Mouse (Mus musculus) left cerebral cortex, adult 2 months (tissue): ENCODE results near the gene Tpm3. TPM values are rescaled to one million over a fixed set of nuclear protein-coding genes. Genes with fewer than 3 reads are reported as not detected.

Source experiments
- DNase-seq, 2 experiments: peaks; one replicate each; pipeline ENCODE4 v3.0.0; 2021 to 2022; ENCODE audit warnings: low spot score in 2 of 2, mixed read lengths in 1 of 2; ENCODE audit errors: extremely low spot score in 1 of 2
- H3K27ac ChIP-seq: fragments of 200-600 bp; 2 replicates; pipeline ENCODE4 v1.8.1; 2022
- H3K4me3 ChIP-seq: fragments of 200-600 bp; 2 replicates; pipeline ENCODE4 v1.8.1; 2022
- CTCF ChIP-seq: fragments of 200-600 bp; IDR thresholded peaks from 2 replicates; pipeline ENCODE4 v1.8.1; 2022; ENCODE audit warnings: antibody characterized with exemption, mild to moderate bottlenecking, moderate library complexity
- intact Hi-C: fragments of 180-260 bp; cut with DNase I; formaldehyde crosslinking; loops from one replicate; pipeline ENCODE4 v1.15.1; 2025
- long read RNA-seq, 2 experiments: library from polyadenylated mRNA; stranded (forward); transcript quantifications; one replicate each; pipeline ENCODE4 v2.0.0; 2021; ENCODE audit warnings: borderline mapping rate in 2 of 2
- total RNA-seq, 2 experiments: library from RNA; stranded (reverse); gene quantifications; 2 replicates each; pipeline ENCODE4 v1.2.3; 2021

Tpm3 gene
- 100 to 1,000 TPM; 182 to 193 TPM for total RNA-seq
- long read RNA-seq, experiment 1, transcript Tpm3-203 (8 exons, 1,090 nt): minor isoform, 9 of 292 reads
- long read RNA-seq, experiment 1, transcript Tpm3-201 (8 exons, 2,230 nt): major isoform, 28 of 292 reads
- long read RNA-seq, experiment 1, transcript Tpm3-202 (9 exons, 2,190 nt): minor isoform, 19 of 292 reads
- long read RNA-seq, experiment 1, partial matches to known transcripts: 4 of 292 reads
- long read RNA-seq, experiment 1, other reads (novel, unspliced or antisense): 232 of 292 reads
- long read RNA-seq, experiment 2, transcript Tpm3-202 (9 exons, 2,190 nt): minor isoform, 8 of 165 reads
- long read RNA-seq, experiment 2, transcript Tpm3-201 (8 exons, 2,230 nt): major isoform, 18 of 165 reads
- long read RNA-seq, experiment 2, partial matches to known transcripts: 2 of 165 reads
- long read RNA-seq, experiment 2, other reads (novel, unspliced or antisense): 133 of 165 reads

DNA sequence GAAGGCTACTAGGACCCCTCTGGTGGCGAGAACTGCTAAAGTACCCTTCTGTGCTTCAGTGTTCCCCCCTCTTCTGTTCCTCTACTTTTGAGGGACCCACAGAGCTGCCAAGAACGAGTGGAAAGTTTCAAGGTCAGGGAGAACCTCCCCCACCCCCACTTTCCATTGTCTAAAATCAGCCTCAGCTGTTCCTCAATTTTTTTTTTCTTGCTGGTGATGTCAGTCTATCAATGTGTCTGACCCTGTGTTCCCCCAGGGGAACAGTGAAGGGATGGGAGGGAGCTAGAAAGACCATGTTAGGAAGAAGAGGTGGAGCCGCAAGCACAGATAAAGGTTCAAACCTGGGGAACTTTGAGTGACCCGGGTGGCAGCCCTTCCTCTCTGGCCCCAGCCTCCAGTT lies at the start of gene Tpm3:
Gene Tpm3, plus strand, starts transcription at position 356 of the 400 bp plus-strand sequence.
- no peak for DNase-seq
- intact Hi-C loops: no loop called here
- H3K27ac ChIP-seq: no peak within 1 kb of the TSS
- TF ChIP-seq CTCF: no peak
- H3K4me3 ChIP-seq: no peak within 1 kb of the TSS

DNA sequence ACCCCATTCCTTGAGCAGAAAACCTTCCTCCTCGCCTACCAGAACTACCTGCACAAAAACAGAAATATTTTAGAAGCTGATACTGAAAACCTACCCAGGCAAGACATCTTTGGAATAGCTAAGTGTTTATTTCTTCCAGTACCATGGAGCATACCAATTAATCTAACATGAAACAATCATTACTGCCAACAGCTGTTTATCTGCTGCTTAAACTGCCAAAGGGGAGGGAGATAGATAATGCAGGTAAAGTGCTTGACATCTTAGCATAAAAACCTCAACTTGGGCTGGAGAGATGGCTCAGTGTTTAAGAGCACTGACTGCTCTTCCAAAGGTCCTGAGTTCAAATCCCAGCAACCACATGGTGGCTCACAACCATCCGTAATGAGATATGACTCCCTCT lies 37.8 kb upstream of the Tpm3 start:
- no peak for DNase-seq
- intact Hi-C loops: no loop called here
- no peak for TF ChIP-seq CTCF
- Histone ChIP-seq H3K4me3 (no peak overlapping the region), H3K27ac (no peak overlapping the region)

DNA sequence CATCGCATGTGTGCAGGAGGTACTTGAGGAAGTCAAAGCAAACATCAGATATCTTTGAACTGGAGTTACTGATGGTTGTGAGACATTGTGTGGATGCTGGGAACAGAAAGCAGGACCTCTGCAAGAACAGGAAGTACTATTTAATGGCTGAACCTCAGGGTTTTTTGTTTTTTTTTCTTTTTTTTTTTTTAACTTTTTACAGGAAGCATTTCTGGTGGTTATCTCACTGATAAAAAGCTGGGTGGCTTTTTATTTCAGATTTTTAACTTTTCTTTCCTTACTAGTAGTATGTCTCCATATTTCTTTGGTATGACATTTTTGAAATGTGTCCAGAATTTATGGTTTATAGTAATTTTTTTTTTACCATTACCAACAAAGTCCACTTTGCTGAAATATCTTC lies 36.2 kb upstream of the Tpm3 start:
- no peak overlapping the region for H3K27ac ChIP-seq
- TF ChIP-seq CTCF: no peak
- intact Hi-C loops: no loop called here
- H3K4me3 ChIP-seq: no peak overlapping the region
- no peak for DNase-seq

DNA sequence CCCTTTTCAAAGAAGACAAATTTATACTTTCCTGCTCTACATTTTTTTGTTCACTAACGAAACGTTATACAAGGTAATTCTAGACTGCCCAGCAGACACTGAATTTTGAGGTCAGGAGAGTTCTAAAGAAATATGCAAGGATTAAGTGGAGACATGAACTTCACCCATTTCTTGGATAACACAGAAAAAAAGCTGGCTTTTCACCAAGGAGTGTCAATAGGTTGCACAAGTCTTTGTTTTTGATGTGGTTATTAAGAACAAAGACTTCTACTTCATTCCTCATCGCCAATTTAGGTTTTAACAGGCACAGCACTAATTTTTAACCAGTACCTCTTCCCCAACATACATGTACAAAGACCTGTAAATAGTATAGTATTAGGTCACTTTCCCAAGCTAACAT lies 22.8 kb upstream of the Tpm3 start:
- TF ChIP-seq CTCF: no peak
- Histone ChIP-seq H3K4me3 (no peak overlapping the region), H3K27ac (no peak overlapping the region)
- intact Hi-C loops: loop anchor here (10.0 kb wide), 1 partner anchor 275 kb away; the partner anchor contains the start of gene Ube2q1
- no peak for DNase-seq

DNA sequence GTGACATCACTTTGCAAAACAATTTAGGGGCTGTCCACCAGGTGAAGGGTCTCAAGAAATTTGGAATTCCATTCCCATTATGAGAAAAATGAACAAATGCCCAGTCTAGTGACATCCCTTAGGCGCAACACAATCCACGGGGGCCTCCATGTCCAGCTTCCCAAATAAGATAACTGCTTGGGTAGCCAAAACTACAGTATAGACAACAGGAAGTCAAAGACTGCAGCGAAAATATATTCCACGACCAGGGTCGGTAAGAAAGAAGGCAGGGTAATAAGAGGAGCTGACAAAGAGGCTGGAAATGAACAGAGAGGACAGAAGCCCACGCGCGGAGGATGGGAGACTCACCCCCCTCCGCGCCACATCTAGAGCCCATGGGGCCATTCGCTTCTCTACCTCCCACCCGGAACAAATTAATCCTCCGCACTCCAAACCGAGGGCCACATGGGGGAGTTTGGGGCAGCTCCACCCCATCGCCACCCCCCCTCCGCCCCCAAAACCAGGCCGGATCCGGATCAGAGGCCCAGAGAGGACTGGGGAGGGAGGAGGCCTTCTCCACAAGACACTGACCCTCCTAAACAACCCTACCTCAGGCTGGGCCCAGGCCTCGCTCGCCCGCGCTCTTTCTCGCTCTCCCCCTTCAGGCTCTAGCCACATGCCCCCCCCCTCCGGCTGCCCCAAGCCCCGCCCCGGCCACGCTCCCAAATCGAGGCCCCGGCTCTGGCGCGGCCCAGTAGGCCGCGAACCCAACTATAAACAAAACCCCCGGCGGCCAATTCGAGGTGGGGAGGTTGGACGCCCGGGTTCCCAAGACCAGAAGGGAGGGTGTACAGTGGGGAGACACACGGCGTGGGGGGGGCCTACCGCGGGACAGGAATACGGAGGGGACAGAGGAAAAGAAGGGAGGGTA lies 20.8 kb upstream of the Tpm3 start, which contains the start of gene 4933434E20Rik:
Gene 4933434E20Rik, plus strand, starts transcription at position 196 of the 910 bp plus-strand sequence.
- peak within 1 kb of the TSS; percentile 81 for H3K4me3 ChIP-seq
- peak; percentile 44 to 54 for DNase-seq
- intact Hi-C loops: loop anchor here (2.0 to 10.0 kb wide), 3 partner anchors 25 to 277 kb away; partner anchors contain the start of gene Ube2q1
- no peak; the same call in none of the 2 replicates for TF ChIP-seq CTCF
- peak within 1 kb of the TSS; percentile 94 for H3K27ac ChIP-seq

DNA sequence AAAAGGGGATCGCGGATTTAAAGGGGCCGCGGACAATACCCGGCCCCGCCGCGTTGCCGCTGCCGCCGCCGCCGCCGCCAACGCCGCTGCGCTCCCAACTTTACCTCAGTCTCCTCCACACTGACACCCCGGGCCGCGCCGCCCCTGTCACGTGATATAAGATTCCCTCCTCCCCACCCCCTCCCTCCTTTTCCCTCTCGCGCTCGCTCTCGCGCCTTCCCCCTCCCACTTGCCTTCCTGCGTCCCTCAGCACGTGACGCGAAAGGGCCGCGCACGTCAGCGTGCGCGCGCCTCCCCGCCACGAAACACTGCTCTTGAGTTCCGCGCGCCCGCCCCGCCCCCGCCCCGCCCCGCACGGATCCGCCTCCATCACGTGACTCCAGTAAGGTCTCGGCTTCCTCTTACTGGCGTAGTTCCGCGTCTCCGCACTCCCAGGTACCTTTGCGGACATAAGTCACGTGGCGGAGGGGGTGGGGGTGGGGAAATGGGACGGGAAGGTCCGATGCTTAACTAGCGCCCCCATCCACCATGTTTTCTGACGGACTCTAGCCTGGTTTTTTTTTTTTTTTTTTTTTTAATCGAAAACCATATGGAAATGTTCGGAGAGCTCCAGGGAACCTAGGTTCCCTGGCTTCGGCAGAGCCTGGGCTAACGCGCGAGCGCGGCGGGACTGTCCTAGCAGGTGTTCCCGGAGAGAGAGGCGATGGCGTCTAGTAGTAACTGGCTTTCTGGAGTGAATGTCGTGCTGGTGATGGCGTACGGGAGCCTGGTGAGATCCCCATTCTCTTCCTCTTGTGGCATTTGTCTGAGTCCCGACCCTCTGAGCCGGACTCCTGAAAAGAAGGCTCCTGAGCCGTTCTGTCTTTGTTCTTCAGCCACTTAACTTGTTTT lies 19.9 kb upstream of the Tpm3 start, which contains the start of gene Ubap2l:
Gene Ubap2l, minus strand, starts transcription at position 278 of the 891 bp plus-strand sequence.
- TF ChIP-seq CTCF: no peak; the same call in 1 of the 2 replicates
- Histone ChIP-seq H3K4me3 (peak within 1 kb of the TSS; percentile 86), H3K27ac (peak within 1 kb of the TSS; percentile 94)
- peak; percentile 89 to 95 for DNase-seq
- intact Hi-C loops: loop anchor here (2.0 to 10.0 kb wide), 3 partner anchors 24 to 278 kb away; partner anchors contain the start of gene Ube2q1

DNA sequence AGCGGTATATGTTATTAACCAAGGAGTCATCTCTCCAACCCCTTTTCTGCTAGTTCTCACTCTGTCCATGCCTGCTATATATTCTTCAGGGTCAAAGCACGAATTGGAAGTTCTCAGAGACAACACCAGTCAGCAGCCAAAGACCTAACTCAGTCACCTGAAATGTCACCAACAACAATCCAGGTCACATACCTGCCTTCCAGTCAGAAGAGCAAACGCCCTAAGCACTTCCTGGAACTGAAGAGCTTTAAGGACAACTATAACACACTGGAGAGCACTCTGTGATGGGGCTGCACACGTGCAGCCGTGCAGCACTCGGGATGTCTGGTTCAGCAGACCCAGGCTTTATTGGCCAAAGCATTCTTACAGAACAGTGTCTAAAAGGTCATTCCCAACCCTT lies 10.9 kb upstream of the Tpm3 start:
- no peak for TF ChIP-seq CTCF
- H3K4me3 ChIP-seq: no peak overlapping the region
- H3K27ac ChIP-seq: no peak overlapping the region
- intact Hi-C loops: no loop called here
- no peak for DNase-seq

DNA sequence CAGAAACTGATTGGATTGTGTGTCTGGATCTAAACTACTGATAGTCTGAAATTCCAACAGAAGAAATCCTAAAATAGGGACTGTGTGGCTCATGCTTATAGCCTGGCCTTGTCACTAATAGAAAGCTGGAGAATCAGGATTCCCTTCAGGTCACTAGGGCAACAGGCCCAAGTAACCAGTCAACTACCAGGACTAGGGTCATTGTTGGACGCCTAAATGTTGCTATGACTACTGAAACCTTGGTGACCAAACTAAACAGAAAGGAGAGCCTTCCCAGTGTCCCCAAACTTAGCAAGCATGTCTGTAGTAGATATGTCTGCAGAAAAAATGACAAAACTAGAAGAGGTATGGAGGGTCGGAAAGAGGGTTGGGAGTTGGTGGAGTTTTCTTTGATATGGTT lies 9.9 kb upstream of the Tpm3 start:
- intact Hi-C loops: no loop called here
- Histone ChIP-seq H3K27ac (no peak overlapping the region), H3K4me3 (no peak overlapping the region)
- TF ChIP-seq CTCF: no peak
- no peak for DNase-seq

DNA sequence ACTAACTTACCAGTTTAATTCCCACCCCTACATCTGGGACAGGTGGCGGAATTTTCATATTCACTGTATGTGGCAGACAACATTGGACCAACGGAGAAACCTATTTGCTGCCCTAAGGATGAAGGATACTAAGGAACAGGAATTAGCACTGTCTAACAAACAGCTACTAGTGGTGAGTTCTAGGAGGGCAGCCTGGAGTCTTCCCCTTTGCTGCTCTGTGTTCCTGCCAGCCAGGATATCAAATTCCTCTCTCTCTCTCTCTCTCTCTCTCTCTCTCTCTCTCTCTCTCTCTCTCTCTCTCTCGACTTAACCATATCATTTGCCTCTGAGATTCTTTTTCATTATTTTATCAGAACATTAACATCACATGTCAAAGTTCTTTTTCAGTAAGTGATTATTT lies 8.1 kb upstream of the Tpm3 start:
- DNase-seq: no peak
- H3K27ac ChIP-seq: no peak overlapping the region
- no peak; the same call in 1 of the 2 replicates for TF ChIP-seq CTCF
- intact Hi-C loops: no loop called here
- H3K4me3 ChIP-seq: no peak overlapping the region

DNA sequence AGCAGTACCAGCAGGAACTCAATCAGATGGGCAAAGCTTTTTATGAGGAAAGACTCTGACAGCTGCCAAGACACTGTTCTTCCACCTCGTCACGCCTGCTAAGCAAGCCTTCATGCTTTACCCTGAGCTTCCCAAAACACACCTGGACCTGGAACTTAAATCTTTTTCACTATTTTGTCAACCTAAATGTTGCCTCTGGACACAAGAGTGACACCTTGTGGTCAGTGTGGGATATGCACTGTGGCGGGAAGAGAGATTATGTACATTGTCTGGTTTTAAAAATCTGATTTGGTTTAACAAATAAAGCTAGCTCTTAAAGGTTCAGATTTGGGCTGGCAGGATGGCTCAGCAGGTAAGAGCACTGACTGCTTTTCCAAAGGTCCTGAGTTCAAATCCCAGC lies 6.9 kb upstream of the Tpm3 start:
- DNase-seq: peak; percentile 36 to 61
- no peak overlapping the region for H3K4me3 ChIP-seq
- intact Hi-C loops: no loop called here
- H3K27ac ChIP-seq: no peak overlapping the region
- peak; percentile 89 for TF ChIP-seq CTCF

DNA sequence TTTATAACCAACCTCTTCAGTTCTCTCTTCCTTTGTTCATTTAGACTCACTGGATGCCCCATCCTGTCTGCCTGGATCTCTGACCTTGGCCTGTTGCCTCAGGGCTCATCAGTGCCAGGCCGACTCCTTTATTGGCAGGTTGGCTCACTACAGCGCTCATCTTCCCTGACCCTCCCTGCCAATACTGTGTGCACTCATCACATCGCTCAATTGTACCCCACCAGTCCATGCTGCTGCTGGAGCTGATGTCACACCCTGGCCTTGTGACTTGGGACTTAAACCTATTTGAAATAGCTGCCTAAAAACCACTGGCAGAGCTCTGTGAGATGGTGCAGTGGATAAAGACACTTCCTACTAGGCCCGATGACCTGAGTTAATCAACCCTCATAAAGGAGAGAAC lies 4.6 kb upstream of the Tpm3 start:
- Histone ChIP-seq H3K4me3 (no peak overlapping the region), H3K27ac (no peak overlapping the region)
- no peak for TF ChIP-seq CTCF
- no peak for DNase-seq
- intact Hi-C loops: no loop called here
